Mouse (Mus musculus) megakaryocyte, embryonic 14.5 days (primary cell): ENCODE results near the gene Depdc5.

Experiments used
- FLI1 ChIP-seq: IDR thresholded peaks from 2 replicates; pipeline ENCODE4 v1.6.1; 2012; ENCODE audit warnings: low read length, inconsistent platforms, mixed read lengths
- GATA1 ChIP-seq: IDR thresholded peaks from 3 replicates; pipeline ENCODE4 v1.6.1; 2012; ENCODE audit warnings: mixed read lengths, low read length, inconsistent platforms, borderline replicate concordance

- TF ChIP-seq GATA1 = no peak
- TF ChIP-seq FLI1 = no peak
These were observed 143.2 kb downstream of the Depdc5 start for GRCm38 (mm10) chr5:33006670-33007069.
